In the genomic region with DNA sequence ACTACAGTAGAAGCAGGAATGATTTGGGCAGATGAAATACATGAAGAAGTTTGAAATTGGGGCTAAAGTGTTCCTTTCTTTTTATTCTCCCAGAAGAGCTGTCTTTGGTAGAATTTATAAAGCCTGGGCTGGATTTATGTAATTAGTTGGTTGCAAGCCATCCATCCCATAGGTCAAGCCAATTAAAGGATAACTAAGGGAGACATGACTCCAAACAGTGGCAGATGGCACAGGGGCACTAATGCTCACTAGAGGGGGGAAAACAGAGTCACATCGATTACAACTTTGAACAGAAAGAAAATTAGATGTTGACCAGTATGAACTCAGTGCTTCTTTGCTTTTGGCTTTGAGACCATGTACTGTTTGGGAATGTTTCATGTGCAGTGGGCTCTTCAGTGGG, we compare ENCODE assay signal across 24 mouse cellular contexts.
"Had no signal": no experiment of that assay in that cellular context is flagged by ENCODE, and none has a peak within 500 bp of the region (broad histone marks: within the 10 kb centered on the region; RNA-seq: fewer than 3 reads in every experiment).

No protein-coding gene starts in this region.

- H3K27ac ChIP-seq: intestine, embryonic 15.5 days; kidney, embryonic 15.5 days; limb, embryonic 12.5 days; limb, embryonic 15.5 days; liver, embryonic 14.5 days; macrophage; neural tube, embryonic 13.5 days; stomach, postnatal 0 days had no signal

- DNase-seq: kidney, adult 11 months; kidney, adult 8-10 months; kidney, postnatal 10 days; kidney, postnatal 4 days; liver, postnatal 0 days; lung, embryonic 14.5 days; midbrain, embryonic 14.5 days; right cerebral cortex, adult 18-20 months; right cerebral cortex, postnatal 14 days; right cerebral cortex, postnatal 4 days; thymus, adult 2 months; thymus, postnatal 14 days; thymus, postnatal 4 days had no signal

- H3K9ac ChIP-seq: intestine, embryonic 15.5 days; kidney, embryonic 15.5 days; limb, embryonic 12.5 days; limb, embryonic 15.5 days; liver, embryonic 14.5 days; liver, postnatal 0 days; lung, embryonic 14.5 days; neural tube, embryonic 13.5 days had no signal

- H3K9me3 ChIP-seq: intestine, embryonic 15.5 days; kidney, embryonic 15.5 days; limb, embryonic 12.5 days; limb, embryonic 15.5 days; neural tube, embryonic 13.5 days had no signal

- H3K36me3 ChIP-seq: intestine, embryonic 15.5 days; kidney, embryonic 15.5 days; limb, embryonic 12.5 days; limb, embryonic 15.5 days; neural tube, embryonic 13.5 days had no signal

- H3K4me1 ChIP-seq: intestine, embryonic 15.5 days; kidney, embryonic 15.5 days; limb, embryonic 12.5 days; limb, embryonic 15.5 days had no signal

- H3K27me3 ChIP-seq: intestine, embryonic 15.5 days; kidney, embryonic 15.5 days; limb, embryonic 12.5 days; limb, embryonic 15.5 days; neural tube, embryonic 13.5 days had no signal

- ATAC-seq: intestine, embryonic 15.5 days; liver, postnatal 0 days; lung, postnatal 0 days had no signal

- H3K4me3 ChIP-seq: intestine, embryonic 15.5 days; kidney, embryonic 15.5 days; limb, embryonic 12.5 days; limb, embryonic 15.5 days; myocyte; neural tube, embryonic 13.5 days had no signal

- H3K4me2 ChIP-seq: intestine, embryonic 15.5 days; kidney, embryonic 15.5 days; limb, embryonic 12.5 days; limb, embryonic 15.5 days; liver, embryonic 11.5 days; lung, embryonic 14.5 days; neural tube, embryonic 13.5 days had no signal
